Mouse (Mus musculus) heart, postnatal 4 days (tissue): ENCODE results near the gene Atp6v0c. TPM values are rescaled to one million over a fixed set of nuclear protein-coding genes. Genes with fewer than 3 reads are reported as not detected.

Experiments
- total RNA-seq, 2 experiments: library from RNA; stranded (reverse); gene quantifications; 2 replicates each; pipeline ENCODE4 v1.2.3; 2021

Gene Atp6v0c
- total RNA-seq, 2 experiments from 2014 or later: 291 to 298 TPM

Other genes starting within 250 kb of the Atp6v0c start
- not detected for gene Sbp, start 228.0 kb downstream of the Atp6v0c start, total RNA-seq
- gene Sbpl, start 214.4 kb downstream of the Atp6v0c start, total RNA-seq: not detected
- gene Prss30, start 189.1 kb downstream of the Atp6v0c start, total RNA-seq: not detected
- not detected for gene Prss22, start 171.6 kb downstream of the Atp6v0c start, total RNA-seq
- gene Prss27, start 131.6 kb downstream of the Atp6v0c start, total RNA-seq: not detected
- gene Kctd5, start 96.2 kb downstream of the Atp6v0c start, total RNA-seq: 10 to 100 TPM; 25.4 to 26.0 TPM
- gene Pdpk1, start 18.8 kb downstream of the Atp6v0c start, total RNA-seq: 10 to 100 TPM; 62.1 to 62.6 TPM
- 10 to 100 TPM; 19.5 to 19.6 TPM for gene Amdhd2, start 5.9 kb downstream of the Atp6v0c start, total RNA-seq
- 10 to 100 TPM in 1 of 2 experiments, 1 to 10 TPM in 1; 9.6 to 10.9 TPM for gene Tbc1d24, start 35.9 kb upstream of the Atp6v0c start, total RNA-seq
- 1 to 10 TPM; 2.3 to 2.4 TPM for gene Ntn3, start 39.8 kb upstream of the Atp6v0c start, total RNA-seq
- 1 to 10 TPM; 4.2 to 5.1 TPM for gene Tedc2, start 51.1 kb upstream of the Atp6v0c start, total RNA-seq
- gene Ccnf, start 81.8 kb upstream of the Atp6v0c start, total RNA-seq: 10 to 100 TPM; 18.1 to 20.1 TPM
- gene Abca17, start 181.4 kb upstream of the Atp6v0c start, total RNA-seq: under 1 TPM in 1 of 2 experiments, not detected in 1; 0.05 TPM
- gene Abca3, start 182.2 kb upstream of the Atp6v0c start, total RNA-seq: 10 to 100 TPM; 14.7 to 16.8 TPM
- gene Rnps1, start 244.9 kb upstream of the Atp6v0c start, total RNA-seq: 100 to 1,000 TPM; 130 to 135 TPM